Mouse (Mus musculus): ENCODE measurements around the gene Fads1. TPM values are rescaled to one million over a fixed set of nuclear protein-coding genes. Genes with fewer than 3 reads are reported as not detected.

Fads1 gene
- polyA plus RNA-seq, 1 experiment from 2014 or later: 201 TPM

DNA sequence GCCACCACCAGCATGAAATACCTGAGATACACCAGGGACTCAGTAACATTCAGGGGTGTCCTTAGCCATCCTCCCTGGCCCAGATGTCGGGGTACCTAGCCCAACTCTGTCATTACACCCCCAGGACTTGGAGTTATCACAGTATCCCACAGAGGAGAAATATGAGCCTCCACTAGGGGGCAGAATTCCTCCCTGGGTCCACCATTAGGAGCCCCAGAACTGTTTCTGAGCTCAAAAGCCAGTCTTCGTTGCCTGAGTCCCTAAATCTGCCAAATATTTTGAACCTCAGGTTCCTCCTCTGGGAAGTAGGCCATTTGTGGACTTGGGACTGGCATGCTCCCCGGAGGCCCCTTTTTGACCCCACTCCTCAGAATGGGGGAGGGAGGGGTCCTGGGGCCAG is 36.4 kb downstream of the Fads1 start:
- Histone ChIP-seq H3K36me3 (no peaks in the 10 kb centered on the region), H3K4me2 (replicated peaks) (no peak overlapping the region), H3K4me1 (no peaks in the 10 kb centered on the region), H3K9ac (replicated peaks) (no peak overlapping the region), H3K27me3 (no peaks in the 10 kb centered on the region), H3K27ac (replicated peaks) (no peak overlapping the region), H3K4me3 (no peak overlapping the region), H3K9me3 (no peaks in the 10 kb centered on the region)
- 58% methylated on average over 3 of the region's 3 CpGs for WGBS
- 0 out of 2 replicates have a peak, but pooled peaks have one; percentile 20 for ATAC-seq (ENCODE audit: low FRiP score, low read depth)

DNA sequence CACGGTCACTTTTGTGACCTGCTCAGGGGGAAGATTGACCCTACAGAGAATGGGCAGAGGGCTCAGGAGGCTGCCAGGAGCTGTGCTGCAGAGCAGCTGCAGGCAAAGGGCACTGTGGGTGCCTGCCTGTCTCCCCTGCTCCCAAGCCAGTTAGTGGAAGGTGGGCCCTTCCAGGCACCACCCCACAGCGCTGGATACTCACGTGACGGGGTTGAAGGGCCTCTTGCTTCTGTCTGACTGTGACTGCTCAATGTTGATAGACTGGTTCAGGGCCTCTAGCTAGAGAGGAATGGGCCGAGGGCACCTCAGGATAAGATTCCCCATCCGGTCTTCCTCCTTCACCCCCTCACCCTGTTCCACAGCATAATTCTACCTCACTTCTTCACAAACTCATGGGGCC is 36.9 kb downstream of the Fads1 start:
- no peak overlapping the region for H3K4me3 ChIP-seq
- no peak overlapping the region for H3K9ac ChIP-seq (replicated peaks)
- no peaks in the 10 kb centered on the region for H3K27me3 ChIP-seq
- H3K4me1 ChIP-seq: peaks cover 1% of the 10 kb centered on the region; the same call in 1 of the 2 replicates
- H3K4me2 ChIP-seq (replicated peaks): no peak overlapping the region
- WGBS: 85% methylated on average over 6 of the region's 6 CpGs
- no peak overlapping the region for H3K27ac ChIP-seq (replicated peaks)
- no peaks in the 10 kb centered on the region for H3K9me3 ChIP-seq
- no peak for ATAC-seq (ENCODE audit: low FRiP score, low read depth)
- no peaks in the 10 kb centered on the region for H3K36me3 ChIP-seq

DNA sequence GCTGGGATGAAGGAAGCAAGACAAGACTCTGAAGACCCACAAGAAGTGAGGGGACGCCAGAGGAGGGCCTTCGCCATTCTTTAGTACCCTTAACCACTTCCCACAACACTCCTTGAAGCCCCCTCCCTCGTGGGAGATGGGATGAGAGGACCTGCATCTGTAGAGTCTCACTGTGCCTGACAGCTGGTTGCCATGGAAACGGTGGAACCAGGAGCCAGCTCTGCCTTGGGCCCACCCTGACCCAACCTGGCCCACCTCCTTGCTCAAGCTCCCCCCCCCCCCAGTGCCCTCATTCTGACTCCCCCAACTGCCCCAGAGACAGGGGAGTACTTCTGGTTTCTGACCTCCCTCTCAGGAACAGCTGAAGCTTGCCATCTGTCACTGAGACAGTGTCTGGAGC is 38.9 kb downstream of the Fads1 start:
- no peak for ATAC-seq (ENCODE audit: low FRiP score, low read depth)
- H3K4me2 ChIP-seq (replicated peaks): no peak overlapping the region

DNA sequence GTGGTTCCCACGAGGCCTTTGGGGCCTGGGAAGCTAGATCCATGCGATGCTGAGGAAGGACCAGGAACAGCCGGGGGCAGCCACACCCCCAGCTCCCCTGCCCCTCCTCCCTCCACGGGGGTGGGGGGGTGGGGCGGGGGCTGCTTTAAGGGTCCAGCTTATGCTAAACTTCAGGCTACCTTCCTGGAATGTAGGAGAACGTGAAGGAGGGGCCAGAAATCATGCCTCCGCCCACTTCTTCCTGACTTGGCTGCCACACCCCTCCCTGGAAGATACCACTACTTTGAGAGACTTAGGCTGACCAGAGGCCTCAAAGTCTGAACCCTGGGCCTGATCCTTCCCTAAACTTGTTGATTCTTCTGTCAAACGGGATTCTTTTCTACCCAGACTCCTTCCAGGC is 40.0 kb downstream of the Fads1 start:
- Histone ChIP-seq H3K36me3 (no peaks in the 10 kb centered on the region), H3K27ac (replicated peaks) (no peak overlapping the region), H3K4me3 (no peak overlapping the region), H3K9me3 (no peaks in the 10 kb centered on the region), H3K4me2 (replicated peaks) (no peak overlapping the region), H3K4me1 (peaks cover 9% of the 10 kb centered on the region), H3K27me3 (no peaks in the 10 kb centered on the region), H3K9ac (replicated peaks) (no peak overlapping the region)
- no peak for ATAC-seq (ENCODE audit: low FRiP score, low read depth)
- WGBS: 37% methylated on average over 8 of the region's 8 CpGs

More for the DNA sequence above, 38.9 kb downstream of the Fads1 start:
- H3K36me3 ChIP-seq: no peaks in the 10 kb centered on the region
- H3K9ac ChIP-seq (replicated peaks): no peak overlapping the region
- H3K4me1 ChIP-seq: peaks cover 9% of the 10 kb centered on the region
- no peak overlapping the region for H3K4me3 ChIP-seq
- WGBS: 64% methylated on average over 4 of the region's 4 CpGs
- no peaks in the 10 kb centered on the region for H3K27me3 ChIP-seq
- H3K27ac ChIP-seq (replicated peaks): no peak overlapping the region
- H3K9me3 ChIP-seq: no peaks in the 10 kb centered on the region

- ATAC-seq (ENCODE audit: low FRiP score, low read depth): no peak
- Histone ChIP-seq H3K36me3 (no peaks in the 10 kb centered on the region), H3K9ac (replicated peaks) (no peak overlapping the region), H3K9me3 (no peaks in the 10 kb centered on the region), H3K4me3 (no peak overlapping the region), H3K27me3 (peaks cover 2% of the 10 kb centered on the region; the same call in 1 of the 2 replicates), H3K27ac (replicated peaks) (no peak overlapping the region), H3K4me1 (peaks cover 9% of the 10 kb centered on the region), H3K4me2 (replicated peaks) (no peak overlapping the region)
- WGBS: 73% methylated on average over 4 of the region's 4 CpGs
These were observed 40.9 kb downstream of the Fads1 start for GRCm38 (mm10) chr19:10223561-10223960.

DNA sequence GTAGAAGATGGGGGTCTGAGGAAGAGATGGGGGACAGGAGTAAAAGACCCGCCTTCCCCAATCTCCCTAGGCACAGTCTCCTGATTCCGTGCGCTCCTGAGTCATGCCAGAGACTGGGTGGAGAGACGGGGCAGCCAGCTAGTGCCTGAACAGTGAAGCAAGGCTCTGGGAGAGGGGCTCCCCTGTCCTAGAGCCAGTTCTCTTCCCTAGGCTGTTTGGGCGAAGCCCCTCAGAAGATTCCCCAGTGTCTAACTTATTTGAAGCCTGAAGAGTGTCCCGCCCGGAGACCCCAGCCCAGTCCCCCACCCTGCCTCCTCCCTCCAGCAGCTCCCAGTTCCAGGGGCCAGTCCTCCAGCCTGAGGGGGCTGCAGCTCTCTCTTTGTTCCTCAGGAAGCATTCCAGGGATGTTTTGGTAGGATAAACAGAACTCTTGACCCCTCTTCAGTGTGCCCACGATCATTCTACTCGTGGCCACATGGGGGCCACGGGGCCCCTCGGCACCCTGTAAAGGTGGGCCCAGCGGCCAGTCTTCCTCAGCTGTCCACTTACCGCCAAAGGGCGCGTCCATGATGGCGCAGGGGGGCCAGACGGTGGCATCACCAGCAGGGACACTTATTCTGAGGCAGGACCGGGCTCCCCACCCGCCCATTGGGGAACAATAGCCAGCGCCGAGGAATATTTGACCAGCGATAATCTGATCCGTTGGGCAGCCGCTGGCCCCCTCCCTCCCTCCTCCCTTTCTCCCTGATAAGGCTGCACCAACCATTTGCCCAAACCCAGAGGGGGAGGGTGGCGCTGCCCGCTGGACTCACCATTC is 42.2 kb downstream of the Fads1 start:
- Histone ChIP-seq H3K9ac (replicated peaks) (no peak overlapping the region), H3K4me1 (peaks cover 9% of the 10 kb centered on the region), H3K27ac (replicated peaks) (0 out of 2 replicates have a peak overlapping the region, but pooled peaks have one; percentile 40), H3K4me3 (no peak overlapping the region; the same call in 1 of the 2 replicates), H3K27me3 (peaks cover 3% of the 10 kb centered on the region; the same call in 1 of the 2 replicates), H3K36me3 (no peaks in the 10 kb centered on the region), H3K9me3 (no peaks in the 10 kb centered on the region), H3K4me2 (replicated peaks) (peak overlapping the region; percentile 38)
- 29% methylated on average over 26 of the region's 26 CpGs for WGBS
- ATAC-seq (ENCODE audit: low FRiP score, low read depth): peak; percentile 39; the same call in 1 of the 2 replicates

- H3K27ac ChIP-seq (replicated peaks): no peak overlapping the region
- H3K9me3 ChIP-seq: no peaks in the 10 kb centered on the region
- H3K4me1 ChIP-seq: peaks cover 11% of the 10 kb centered on the region
- no peak overlapping the region for H3K4me2 ChIP-seq (replicated peaks)
- H3K4me3 ChIP-seq: no peak overlapping the region
- ATAC-seq (ENCODE audit: low FRiP score, low read depth): no peak
- H3K36me3 ChIP-seq: no peaks in the 10 kb centered on the region
- H3K27me3 ChIP-seq: peaks cover 4% of the 10 kb centered on the region; the same call in 1 of the 2 replicates
- 92% methylated on average over 4 of the region's 4 CpGs for WGBS
- no peak overlapping the region for H3K9ac ChIP-seq (replicated peaks)
These were observed 43.1 kb downstream of the Fads1 start for GRCm38 (mm10) chr19:10225767-10226166.

GRCm38 (mm10) chr19:10231016-10231415 is 48.3 kb downstream of the Fads1 start:
- Histone ChIP-seq H3K4me2 (replicated peaks) (no peak overlapping the region), H3K9me3 (no peaks in the 10 kb centered on the region), H3K4me1 (peaks cover 13% of the 10 kb centered on the region; the same call in 1 of the 2 replicates), H3K36me3 (no peaks in the 10 kb centered on the region), H3K27ac (replicated peaks) (no peak overlapping the region), H3K27me3 (peaks cover 21% of the 10 kb centered on the region), H3K4me3 (no peak overlapping the region), H3K9ac (replicated peaks) (no peak overlapping the region)
- 9% methylated on average over 7 of the region's 7 CpGs for WGBS
- ATAC-seq (ENCODE audit: low FRiP score, low read depth): no peak

- Histone ChIP-seq H3K4me2 (replicated peaks) (no peak overlapping the region), H3K4me3 (no peak overlapping the region), H3K36me3 (no peaks in the 10 kb centered on the region), H3K27me3 (peaks cover 21% of the 10 kb centered on the region), H3K9me3 (no peaks in the 10 kb centered on the region), H3K4me1 (peaks cover 13% of the 10 kb centered on the region; the same call in 1 of the 2 replicates), H3K27ac (replicated peaks) (no peak overlapping the region), H3K9ac (replicated peaks) (no peak overlapping the region)
- ATAC-seq (ENCODE audit: low FRiP score, low read depth): no peak
- WGBS: 14% methylated on average over 5 of the region's 5 CpGs
These were observed 49.2 kb downstream of the Fads1 start for GRCm38 (mm10) chr19:10231871-10232270.

DNA sequence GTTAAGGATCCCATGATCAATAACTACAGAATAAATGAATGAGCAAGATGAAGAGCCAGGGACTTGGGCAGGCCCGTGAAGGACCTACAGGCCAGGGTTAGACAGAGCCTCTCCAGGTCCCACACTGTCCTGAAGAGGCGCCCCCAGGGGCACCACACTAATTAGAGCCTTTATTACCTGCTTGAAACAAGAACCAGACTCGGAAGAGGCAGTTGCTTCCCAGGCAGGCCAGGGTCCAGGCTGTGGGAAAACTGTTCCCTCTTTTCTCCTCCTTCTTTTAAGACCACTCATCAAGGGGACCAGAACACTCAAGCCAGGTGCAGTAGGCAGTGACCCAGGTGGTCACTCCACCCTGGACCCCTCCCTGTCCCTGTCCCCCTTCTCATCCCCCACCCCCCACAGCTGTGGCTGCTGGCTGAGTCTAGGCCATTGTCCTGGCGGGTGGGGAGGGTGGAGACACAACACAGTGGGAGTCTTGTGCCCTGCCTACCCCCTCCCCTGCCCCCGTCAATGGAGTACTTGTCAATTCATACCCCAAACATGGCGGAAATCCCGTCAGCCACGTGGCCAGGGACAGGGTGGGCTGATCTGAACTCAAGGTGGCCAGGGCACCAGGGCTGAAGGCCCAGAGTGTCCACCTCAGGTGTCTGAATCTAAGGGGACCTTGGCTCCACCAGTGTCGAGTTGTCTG is 49.8 kb downstream of the Fads1 start:
- WGBS: 38% methylated on average over 9 of the region's 9 CpGs
- Histone ChIP-seq H3K4me3 (no peak overlapping the region), H3K36me3 (no peaks in the 10 kb centered on the region), H3K9ac (replicated peaks) (no peak overlapping the region), H3K9me3 (no peaks in the 10 kb centered on the region), H3K27me3 (peaks cover 21% of the 10 kb centered on the region), H3K4me2 (replicated peaks) (no peak overlapping the region), H3K4me1 (peaks cover 13% of the 10 kb centered on the region; the same call in 1 of the 2 replicates), H3K27ac (replicated peaks) (no peak overlapping the region)
- no peak for ATAC-seq (ENCODE audit: low FRiP score, low read depth)

- no peak overlapping the region for H3K9ac ChIP-seq (replicated peaks)
- ATAC-seq (ENCODE audit: low FRiP score, low read depth): no peak
These were observed 53.3 kb downstream of the Fads1 start for GRCm38 (mm10) chr19:10235784-10236565.

More at GRCm38 (mm10) chr19:10235784-10236565, 53.3 kb downstream of the Fads1 start:
- peaks cover 45% of the 10 kb centered on the region for H3K27me3 ChIP-seq
- H3K9me3 ChIP-seq: no peaks in the 10 kb centered on the region
- H3K4me1 ChIP-seq: peaks cover 17% of the 10 kb centered on the region
- WGBS: 86% methylated on average over 9 of the region's 9 CpGs
- H3K4me2 ChIP-seq (replicated peaks): no peak overlapping the region
- H3K4me3 ChIP-seq: no peak overlapping the region
- H3K36me3 ChIP-seq: no peaks in the 10 kb centered on the region
- no peak overlapping the region for H3K27ac ChIP-seq (replicated peaks)

All from midbrain, embryonic 12.5 days (tissue).